Mouse (Mus musculus) liver, postnatal 0 days (tissue): ENCODE results near the gene Sdc4.

Source experiments
- CTCF ChIP-seq: sonication (generic); IDR thresholded peaks from 2 replicates; pipeline ENCODE4 v1.5.1; 2016; ENCODE audit warnings: antibody characterized with exemption, low read depth
- EP300 ChIP-seq: IDR thresholded peaks from 2 replicates; pipeline ENCODE4 v1.6.1; 2016; ENCODE audit warnings: antibody characterized with exemption, low read depth, mild to moderate bottlenecking

DNA sequence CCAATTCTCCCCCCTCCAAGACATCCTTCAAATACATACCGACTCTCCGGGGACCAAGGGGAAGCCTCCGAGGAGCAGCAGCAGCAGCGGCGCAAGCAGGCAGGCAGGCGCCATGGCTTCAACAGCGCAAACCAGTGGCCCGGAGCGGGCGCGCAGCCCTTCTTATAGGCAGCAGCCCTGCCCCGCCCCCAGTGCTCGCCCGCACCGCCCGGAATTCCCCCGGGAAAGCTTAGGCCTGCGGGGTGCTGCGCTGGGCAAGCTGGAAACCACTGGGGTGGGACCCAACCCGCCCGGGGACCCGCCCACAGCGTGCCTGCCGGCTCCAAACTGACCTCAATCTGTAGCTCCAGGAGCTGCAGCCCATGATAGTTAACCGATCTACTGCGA lies 643 bp downstream of the Sdc4 start:
- TF ChIP-seq CTCF = no peak
- TF ChIP-seq EP300 = peak; percentile 58; the same call in 1 of the 2 replicates
